Mouse (Mus musculus): ENCODE measurements around the gene Lrrc17. TPM values are rescaled to one million over a fixed set of nuclear protein-coding genes. Genes with fewer than 3 reads are reported as not detected.
"Not testable (repeated sequence)": the region's sequence is repeated elsewhere in the genome, so short reads cannot be mapped to it uniquely, and the experiment has no call there.

Gene Lrrc17
- polyA plus RNA-seq, 1 experiment from 2014 or later, result 115 TPM

- H3K4me3 ChIP-seq, result no peak overlapping the region
- H3K27ac ChIP-seq, result no peak overlapping the region
- no peak overlapping the region for H3K9ac ChIP-seq
- no peaks in the 10 kb centered on the region for H3K9me3 ChIP-seq
- no peaks in the 10 kb centered on the region for H3K27me3 ChIP-seq
- H3K36me3 ChIP-seq, result peaks cover 47% of the 10 kb centered on the region
- no peak overlapping the region for H3K4me2 ChIP-seq
- H3K4me1 ChIP-seq, result no peaks in the 10 kb centered on the region
- WGBS, result 70% methylated on average over 21 of the region's 21 CpGs
- no peak for ATAC-seq (ENCODE audit: insufficient number of reproducible peaks, insufficient read depth, low FRiP score, low TSS enrichment, low read depth)
Measured at GRCm38 (mm10) chr5:21574386-21575209, 31.2 kb downstream of the Lrrc17 start.

GRCm38 (mm10) chr5:21575210-21575550 lies 31.8 kb downstream of the Lrrc17 start:
- Histone ChIP-seq H3K36me3 (peaks cover 41% of the 10 kb centered on the region), H3K4me1 (no peaks in the 10 kb centered on the region), H3K9me3 (no peaks in the 10 kb centered on the region), H3K4me2 (no peak overlapping the region), H3K4me3 (no peak overlapping the region), H3K27me3 (no peaks in the 10 kb centered on the region), H3K27ac (no peak overlapping the region), H3K9ac (no peak overlapping the region)
- ATAC-seq (ENCODE audit: insufficient number of reproducible peaks, insufficient read depth, low FRiP score, low TSS enrichment, low read depth), result no peak
- WGBS, result 75% methylated on average over 13 of the region's 13 CpGs

- WGBS, result 86% methylated on average over 3 of the region's 3 CpGs
- H3K9me3 ChIP-seq, result no peaks in the 10 kb centered on the region
- H3K4me3 ChIP-seq, result no peak overlapping the region
- H3K9ac ChIP-seq, result no peak overlapping the region
- H3K4me1 ChIP-seq, result no peaks in the 10 kb centered on the region
- no peaks in the 10 kb centered on the region for H3K27me3 ChIP-seq
- peaks cover 20% of the 10 kb centered on the region for H3K36me3 ChIP-seq
- no peak overlapping the region for H3K4me2 ChIP-seq
- no peak for ATAC-seq (ENCODE audit: insufficient number of reproducible peaks, insufficient read depth, low FRiP score, low TSS enrichment, low read depth)
- H3K27ac ChIP-seq, result no peak overlapping the region
Measured at GRCm38 (mm10) chr5:21578136-21578535, 34.8 kb downstream of the Lrrc17 start.

DNA sequence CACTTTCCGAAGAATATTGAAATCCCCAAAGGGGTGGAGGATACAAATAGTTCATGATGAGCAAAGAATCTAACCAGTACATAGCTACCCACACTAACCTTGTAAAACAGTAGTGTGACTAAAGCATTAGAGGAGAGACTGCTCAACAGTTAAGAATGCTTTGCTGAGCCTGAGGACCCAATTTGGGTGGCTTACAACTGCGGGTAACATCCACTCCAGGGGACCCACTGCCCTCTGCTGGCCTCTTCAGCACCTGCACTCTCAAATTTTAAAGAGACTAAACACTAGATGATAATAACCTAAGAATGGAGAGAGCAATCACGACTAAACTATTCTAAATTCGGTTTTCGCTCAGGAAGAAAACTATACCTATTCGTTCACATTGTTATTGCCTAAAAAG lies 43.4 kb downstream of the Lrrc17 start:
- Histone ChIP-seq H3K4me3 (no peak overlapping the region), H3K9ac (no peak overlapping the region), H3K9me3 (no peaks in the 10 kb centered on the region), H3K4me2 (no peak overlapping the region), H3K4me1 (peaks cover under 1% of the 10 kb centered on the region; the same call in 1 of the 2 replicates), H3K27me3 (no peaks in the 10 kb centered on the region), H3K36me3 (no peaks in the 10 kb centered on the region), H3K27ac (no peak overlapping the region)
- no peak for ATAC-seq (ENCODE audit: insufficient number of reproducible peaks, insufficient read depth, low FRiP score, low TSS enrichment, low read depth)
- 51% methylated on average over 6 of the region's 6 CpGs for WGBS

DNA sequence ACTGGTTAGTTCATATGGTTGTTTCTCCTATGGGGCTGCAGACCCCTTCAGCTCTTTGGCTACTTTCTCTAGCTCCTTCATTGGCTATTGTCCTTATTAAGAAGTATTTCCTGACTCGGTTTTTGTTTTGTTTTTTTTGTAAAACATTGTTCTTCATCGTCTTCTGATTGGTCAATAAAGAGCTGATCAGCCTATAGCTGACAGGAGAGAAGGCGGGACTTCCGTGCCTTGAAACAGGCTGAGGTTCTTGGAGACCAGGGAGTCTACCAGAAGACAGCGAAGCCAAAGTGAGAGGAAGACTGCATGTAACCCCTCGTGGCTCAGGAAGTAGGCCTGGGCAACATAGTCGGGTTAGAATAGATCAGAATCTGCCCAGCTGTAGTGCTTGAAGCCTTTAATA lies 44.3 kb downstream of the Lrrc17 start:
- no peaks in the 10 kb centered on the region for H3K27me3 ChIP-seq
- 77% methylated on average over 7 of the region's 7 CpGs for WGBS
- H3K9me3 ChIP-seq, result no peaks in the 10 kb centered on the region
- H3K4me2 ChIP-seq, result no peak overlapping the region
- ATAC-seq (ENCODE audit: insufficient number of reproducible peaks, insufficient read depth, low FRiP score, low TSS enrichment, low read depth), result no peak
- H3K4me3 ChIP-seq, result no peak overlapping the region
- H3K27ac ChIP-seq, result no peak overlapping the region
- no peaks in the 10 kb centered on the region for H3K36me3 ChIP-seq
- H3K4me1 ChIP-seq, result peaks cover 9% of the 10 kb centered on the region
- H3K9ac ChIP-seq, result no peak overlapping the region

DNA sequence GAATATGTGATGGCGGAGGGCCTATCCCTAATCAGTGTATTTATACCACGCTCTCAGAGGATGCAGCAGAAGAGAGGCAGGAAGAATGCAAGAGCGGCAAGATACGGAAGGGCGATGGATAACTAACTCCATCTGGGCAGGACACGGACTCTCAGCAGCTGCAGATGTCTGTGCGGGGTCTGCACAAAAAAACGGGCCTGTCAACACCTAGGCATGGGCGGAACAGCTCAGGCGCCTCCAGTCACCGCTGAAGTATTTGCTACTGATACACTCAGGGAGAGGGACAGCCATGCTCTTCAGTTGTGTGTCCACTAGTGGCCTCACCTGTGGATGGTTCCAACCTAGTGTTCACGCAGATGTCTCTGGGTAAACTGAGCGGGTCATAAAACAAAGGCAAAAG lies 44.9 kb downstream of the Lrrc17 start:
- Histone ChIP-seq H3K4me3 (no peak overlapping the region), H3K9ac (no peak overlapping the region), H3K9me3 (no peaks in the 10 kb centered on the region), H3K4me1 (peaks cover 12% of the 10 kb centered on the region), H3K36me3 (no peaks in the 10 kb centered on the region), H3K27ac (no peak overlapping the region), H3K27me3 (no peaks in the 10 kb centered on the region), H3K4me2 (no peak overlapping the region)
- 67% methylated on average over 13 of the region's 13 CpGs for WGBS
- no peak for ATAC-seq (ENCODE audit: insufficient number of reproducible peaks, insufficient read depth, low FRiP score, low TSS enrichment, low read depth)

DNA sequence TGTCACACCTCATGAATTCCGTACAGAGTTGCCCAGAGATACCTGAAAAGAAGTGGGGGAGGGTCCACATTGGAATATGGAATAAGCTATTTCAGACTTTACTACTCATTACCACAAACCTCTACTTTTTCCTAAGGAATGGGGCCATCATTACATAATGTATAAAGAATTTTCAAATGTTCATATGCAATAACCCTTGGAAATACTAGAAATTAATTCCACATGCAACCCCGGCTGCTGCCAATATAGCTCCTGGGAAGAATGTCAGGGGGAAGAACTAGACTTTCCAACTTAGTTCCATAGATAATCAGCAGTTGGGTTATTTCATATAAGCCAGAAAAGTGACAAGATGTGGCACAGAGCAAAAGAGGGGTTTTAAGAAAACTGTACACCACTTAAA lies 48.7 kb downstream of the Lrrc17 start:
- Histone ChIP-seq H3K27ac (no peak overlapping the region), H3K4me3 (no peak overlapping the region), H3K9ac (no peak overlapping the region), H3K36me3 (no peaks in the 10 kb centered on the region), H3K4me1 (peaks cover 12% of the 10 kb centered on the region), H3K4me2 (no peak overlapping the region), H3K27me3 (no peaks in the 10 kb centered on the region), H3K9me3 (no peaks in the 10 kb centered on the region)
- WGBS, result 49% methylated on average over 2 of the region's 2 CpGs
- ATAC-seq (ENCODE audit: insufficient number of reproducible peaks, insufficient read depth, low FRiP score, low TSS enrichment, low read depth), result no peak

DNA sequence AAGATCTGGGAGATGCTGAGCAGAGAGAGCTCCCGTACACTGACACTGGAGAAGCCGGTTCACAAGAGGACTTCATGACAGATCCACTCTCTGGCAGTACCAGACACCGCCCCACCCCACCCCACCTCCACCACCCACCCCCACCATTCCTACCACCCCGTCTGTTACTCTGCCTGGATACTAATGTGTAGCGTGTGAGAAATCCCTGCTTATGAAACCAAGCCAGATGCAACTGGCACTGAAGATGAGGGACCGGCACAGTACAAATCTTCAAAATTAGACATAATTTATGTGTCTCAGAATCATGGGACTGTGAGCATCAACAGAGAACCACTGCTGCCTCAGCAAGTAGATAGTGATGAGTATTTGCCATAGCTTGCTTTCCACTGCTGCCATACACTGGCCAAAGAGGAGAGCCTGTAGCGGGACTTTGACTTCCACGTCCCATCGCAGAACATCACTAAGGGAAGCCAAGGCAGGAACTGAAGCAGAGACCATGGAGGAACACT lies 49.9 kb downstream of the Lrrc17 start:
- no peak overlapping the region for H3K4me2 ChIP-seq
- 72% methylated on average over 9 of the region's 9 CpGs for WGBS
- no peak overlapping the region for H3K9ac ChIP-seq
- H3K4me3 ChIP-seq, result no peak overlapping the region
- H3K36me3 ChIP-seq, result no peaks in the 10 kb centered on the region
- H3K27ac ChIP-seq, result no peak overlapping the region
- H3K4me1 ChIP-seq, result peaks cover 12% of the 10 kb centered on the region
- no peak; the same call in 1 of the 2 replicates for ATAC-seq (ENCODE audit: insufficient number of reproducible peaks, insufficient read depth, low FRiP score, low TSS enrichment, low read depth)
- no peaks in the 10 kb centered on the region for H3K9me3 ChIP-seq
- no peaks in the 10 kb centered on the region for H3K27me3 ChIP-seq

GRCm38 (mm10) chr5:21599536-21599935 lies 56.2 kb downstream of the Lrrc17 start:
- WGBS, result 73% methylated on average over 2 of the region's 2 CpGs
- H3K27me3 ChIP-seq; H3K4me2 ChIP-seq; H3K9me3 ChIP-seq; H3K9ac ChIP-seq; ATAC-seq (ENCODE audit: insufficient number of reproducible peaks, insufficient read depth, low FRiP score, low TSS enrichment, low read depth); H3K27ac ChIP-seq; H3K4me1 ChIP-seq; H3K36me3 ChIP-seq; H3K4me3 ChIP-seq: not testable (repeated sequence)

GRCm38 (mm10) chr5:21599961-21600360 lies 56.6 kb downstream of the Lrrc17 start:
- ATAC-seq (ENCODE audit: insufficient number of reproducible peaks, insufficient read depth, low FRiP score, low TSS enrichment, low read depth), result no peak
- H3K9ac ChIP-seq, result no peak overlapping the region
- no peak overlapping the region for H3K4me2 ChIP-seq
- no peaks in the 10 kb centered on the region for H3K4me1 ChIP-seq
- 90% methylated on average over 4 of the region's 4 CpGs for WGBS
- H3K9me3 ChIP-seq, result no peaks in the 10 kb centered on the region
- no peaks in the 10 kb centered on the region for H3K27me3 ChIP-seq
- no peak overlapping the region for H3K4me3 ChIP-seq
- H3K27ac ChIP-seq, result no peak overlapping the region
- H3K36me3 ChIP-seq, result no peaks in the 10 kb centered on the region

GRCm38 (mm10) chr5:21605936-21606335 lies 62.6 kb downstream of the Lrrc17 start:
- Histone ChIP-seq H3K4me3 (no peak overlapping the region), H3K27ac (no peak overlapping the region), H3K9ac (no peak overlapping the region), H3K4me1 (peaks cover 6% of the 10 kb centered on the region), H3K9me3 (no peaks in the 10 kb centered on the region), H3K36me3 (no peaks in the 10 kb centered on the region), H3K27me3 (no peaks in the 10 kb centered on the region), H3K4me2 (no peak overlapping the region)
- 73% methylated on average over 6 of the region's 6 CpGs for WGBS
- no peak for ATAC-seq (ENCODE audit: insufficient number of reproducible peaks, insufficient read depth, low FRiP score, low TSS enrichment, low read depth)
